Mouse (Mus musculus): Measurements from ENCODE around the gene Abl1. TPM values are rescaled to one million over a fixed set of nuclear protein-coding genes. Genes with fewer than 3 reads are reported as not detected.
A peak's percentile ranks its signal among the peaks of the same experiment; 100 is the strongest.

Abl1 gene
- total RNA-seq, 2 experiments from 2014 or later, result 54.7 to 73.2 TPM

- DNase-seq, result peak; percentile 71
Measured at GRCm38 (mm10) chr2:31683666-31684065, 4.5 kb upstream of the Abl1 start.

GRCm38 (mm10) chr2:31689045-31689444, 869 bp downstream of the Abl1 start:
- DNase-seq, result peak; percentile 30

DNA sequence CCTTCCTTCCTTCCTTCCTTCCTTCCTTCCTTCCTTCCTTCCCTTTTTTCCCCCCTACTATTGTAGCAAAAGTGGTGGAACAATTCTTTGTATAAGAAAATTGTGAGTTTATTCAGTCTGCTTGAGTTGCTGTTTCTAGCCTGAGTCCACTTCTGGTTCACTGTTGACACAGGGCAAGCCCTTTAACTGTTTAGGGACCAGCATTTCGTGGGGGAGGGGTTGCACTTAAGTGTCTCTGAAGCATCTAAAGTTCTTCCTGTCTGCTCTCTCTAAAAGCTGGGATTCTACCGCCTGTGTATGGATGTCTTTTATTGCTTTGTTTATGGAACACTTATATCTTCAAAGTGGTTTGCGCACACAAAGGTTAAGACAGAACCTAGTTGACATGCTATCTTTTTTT, 1.9 kb downstream of the Abl1 start:
- DNase-seq, result no peak

DNA sequence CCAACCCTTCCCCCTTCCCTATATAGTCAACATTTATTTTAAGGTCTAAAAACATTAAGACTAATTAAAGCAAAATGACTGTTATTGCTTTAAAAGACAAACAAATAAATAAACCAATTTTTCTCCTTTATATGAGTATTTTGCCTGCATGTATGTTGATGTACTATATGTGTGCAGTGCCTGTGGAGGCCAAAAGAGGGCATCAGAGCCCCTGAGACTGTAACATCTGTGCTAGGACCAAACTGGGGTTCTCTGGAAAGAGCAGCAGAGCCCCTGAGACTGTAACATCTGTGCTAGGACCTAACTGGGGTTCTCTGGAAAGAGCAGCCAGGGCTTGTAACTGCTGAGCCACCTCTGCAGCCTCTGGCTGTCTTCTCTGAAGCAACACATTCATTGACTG, 10.0 kb downstream of the Abl1 start:
- DNase-seq, result no peak

DNA sequence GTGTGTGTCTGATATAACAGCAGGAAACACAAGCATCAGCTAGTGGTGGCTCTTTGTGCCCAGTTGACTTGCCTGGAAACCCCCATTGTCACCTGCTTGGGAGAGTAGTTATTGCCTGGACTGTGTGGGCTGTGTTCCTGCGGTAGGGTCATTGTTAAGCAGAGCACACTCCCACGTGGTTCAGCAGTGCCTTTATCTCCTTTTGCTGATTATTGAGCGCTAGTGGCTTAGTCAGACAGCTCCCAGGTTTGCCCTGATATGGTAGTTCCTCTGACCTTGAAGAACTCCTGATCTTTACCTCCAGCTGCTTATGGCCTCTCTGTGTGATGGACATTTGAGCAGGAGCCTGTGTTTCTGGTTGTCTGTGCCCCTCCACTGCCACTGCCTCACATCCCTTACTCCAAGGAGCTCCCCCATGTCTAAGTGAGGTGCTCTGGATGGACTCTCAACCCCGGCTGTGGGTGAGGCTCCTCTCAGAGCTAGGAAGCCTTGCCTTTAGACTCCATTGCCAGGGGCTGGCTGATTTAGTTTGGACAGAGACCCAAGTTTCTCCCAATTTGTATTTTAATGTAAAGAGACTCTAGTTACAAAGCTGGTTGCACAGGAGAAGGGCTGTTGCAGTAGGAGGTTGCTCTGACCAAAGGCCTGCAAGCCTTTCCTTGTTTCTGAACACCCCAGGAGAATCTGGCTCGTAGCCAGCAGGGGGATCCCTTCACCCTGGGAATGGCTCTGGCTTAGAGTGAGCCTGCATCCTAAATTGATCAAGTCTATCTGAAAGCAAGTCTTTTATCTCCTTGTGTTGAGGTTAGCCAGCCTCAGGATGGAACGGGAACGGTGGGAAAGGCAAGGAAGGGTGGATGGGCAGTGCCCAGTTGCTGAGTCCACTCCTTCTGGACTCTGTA, 12.6 kb downstream of the Abl1 start:
- no peak for DNase-seq

GRCm38 (mm10) chr2:31703226-31703625, 15.1 kb downstream of the Abl1 start:
- DNase-seq, result no peak

GRCm38 (mm10) chr2:31705914-31706313, 17.7 kb downstream of the Abl1 start:
- no peak for DNase-seq

GRCm38 (mm10) chr2:31706531-31706930, 18.4 kb downstream of the Abl1 start:
- DNase-seq, result no peak

DNA sequence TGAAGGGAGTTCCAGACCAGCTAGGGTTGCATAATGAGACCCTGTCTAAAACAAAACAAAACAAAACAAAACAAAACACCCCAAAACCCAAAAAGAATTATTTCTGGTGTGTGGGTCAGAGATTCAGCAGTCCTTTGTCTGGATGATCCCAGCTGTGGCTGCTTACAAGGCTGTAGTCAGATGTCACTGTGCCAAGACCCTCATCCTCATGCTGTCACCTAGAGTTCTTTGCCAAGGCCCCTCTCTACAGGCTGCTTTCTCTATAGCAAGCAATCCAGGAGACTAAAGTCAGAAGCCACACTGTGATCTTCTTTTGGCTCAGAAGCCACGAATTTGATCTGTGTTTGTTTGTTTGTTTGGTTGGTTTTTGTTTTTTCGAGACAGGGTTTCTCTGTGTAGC, 24.5 kb downstream of the Abl1 start:
- DNase-seq, result no peak

DNA sequence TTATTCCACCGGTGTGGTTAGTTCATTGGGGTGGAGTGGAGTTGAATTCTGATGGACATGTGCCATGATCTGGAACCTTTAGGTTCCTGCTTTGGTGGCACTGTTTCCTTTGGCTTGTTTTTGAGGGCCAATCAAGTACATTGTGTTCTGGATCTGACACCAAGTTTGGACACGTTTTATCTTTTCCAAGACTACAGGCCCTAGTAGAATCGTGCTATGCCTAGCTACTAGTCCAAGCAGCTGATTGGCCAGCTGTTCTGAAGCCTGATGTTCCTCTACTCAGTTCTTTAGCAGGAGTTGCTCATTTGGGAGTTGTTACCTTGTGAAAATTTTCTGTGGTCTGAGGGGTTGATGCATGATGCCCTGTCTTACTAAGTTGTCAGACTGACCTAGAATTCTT, 25.6 kb downstream of the Abl1 start:
- no peak for DNase-seq

GRCm38 (mm10) chr2:31714780-31715179, 26.6 kb downstream of the Abl1 start:
- DNase-seq, result no peak

DNA sequence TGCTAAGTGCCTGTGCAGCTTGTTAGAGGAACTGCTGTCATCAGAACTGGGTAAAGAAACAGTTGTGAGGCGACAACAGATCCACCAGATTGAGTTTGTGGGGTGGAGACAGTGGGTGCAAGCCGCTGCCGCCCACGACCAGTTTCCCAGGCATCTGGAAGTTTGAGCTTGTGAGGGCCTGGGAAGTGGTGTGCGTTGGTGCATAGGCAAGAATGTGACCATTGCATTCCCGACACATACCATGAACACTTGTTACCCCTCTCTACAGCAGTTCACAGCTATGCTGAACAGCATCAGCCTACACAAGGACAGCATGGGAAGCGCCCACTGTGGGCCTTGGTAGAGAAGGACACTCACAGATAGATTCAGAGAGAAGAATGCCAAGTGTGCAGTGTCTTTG, 27.8 kb downstream of the Abl1 start:
- no peak for DNase-seq

DNA sequence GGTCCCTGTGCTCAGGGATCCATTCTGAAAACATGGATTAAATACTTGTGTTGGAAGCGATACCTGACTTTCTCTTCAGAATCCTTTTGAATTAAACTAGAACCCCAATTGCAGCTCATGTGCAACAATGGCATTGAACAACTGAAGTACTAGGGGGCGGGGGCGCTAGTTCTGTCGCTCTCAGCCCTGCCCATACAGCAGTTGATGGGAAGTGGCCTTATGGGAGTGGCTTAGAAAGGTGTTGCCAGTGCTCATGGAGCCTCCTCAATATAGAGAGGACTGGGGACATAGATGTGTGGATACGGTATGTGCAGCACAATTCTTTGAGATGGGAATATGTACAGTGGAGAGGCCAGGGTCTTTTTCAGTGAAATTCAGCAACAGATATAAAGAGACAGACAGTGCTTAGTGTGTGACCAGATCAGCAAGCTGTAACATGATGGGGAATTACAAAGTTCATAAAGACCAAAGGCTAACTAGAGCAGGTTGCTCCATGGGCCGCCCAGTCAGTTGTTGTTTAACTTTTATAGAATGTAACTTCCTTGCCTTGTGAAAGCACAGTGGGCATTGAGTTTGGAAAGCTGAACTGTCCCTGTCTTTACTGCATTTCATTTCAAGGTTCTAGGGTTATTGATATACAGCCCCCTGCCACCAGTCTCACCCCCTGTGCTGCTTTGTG, 31.2 kb downstream of the Abl1 start:
- DNase-seq, result no peak

DNA sequence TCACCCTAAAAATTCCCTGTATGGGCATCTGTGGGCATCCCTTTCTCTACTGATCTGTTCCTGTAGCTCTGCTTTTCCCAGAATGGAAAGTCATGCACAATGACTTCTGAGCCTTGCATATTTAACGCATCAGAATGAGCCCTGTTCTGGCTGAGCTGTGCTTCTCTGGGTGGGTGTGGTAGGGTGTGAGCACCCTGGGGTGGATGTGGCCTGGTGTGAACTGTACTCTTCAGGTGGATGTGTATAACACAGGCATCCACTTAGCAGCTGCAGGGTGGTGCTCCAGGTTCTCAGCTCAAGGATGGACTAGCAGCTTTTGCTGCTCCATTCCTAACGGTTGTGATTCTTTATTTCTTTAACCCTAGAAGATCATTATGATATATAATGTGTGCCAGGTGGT, 31.8 kb downstream of the Abl1 start:
- no peak for DNase-seq

DNA sequence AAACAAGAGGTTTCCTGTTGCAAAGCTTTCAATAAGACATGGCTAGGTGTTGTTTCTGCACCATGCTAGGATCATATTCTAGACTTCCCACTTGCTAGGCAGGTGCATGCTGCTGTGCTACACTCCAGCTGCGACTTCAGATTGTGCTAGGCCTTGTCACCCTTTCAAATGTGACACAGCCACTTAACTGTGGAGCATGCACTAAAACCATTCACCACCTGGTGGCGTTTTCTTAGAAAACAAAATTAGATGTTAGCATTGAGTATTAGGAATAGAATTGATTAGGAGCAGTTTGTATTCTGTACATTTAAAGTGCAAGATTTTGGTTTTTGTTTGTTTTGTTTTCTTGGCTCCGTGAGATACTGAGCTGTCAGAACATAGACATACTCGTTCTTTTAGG, 32.6 kb downstream of the Abl1 start:
- peak; percentile 35 for DNase-seq

DNA sequence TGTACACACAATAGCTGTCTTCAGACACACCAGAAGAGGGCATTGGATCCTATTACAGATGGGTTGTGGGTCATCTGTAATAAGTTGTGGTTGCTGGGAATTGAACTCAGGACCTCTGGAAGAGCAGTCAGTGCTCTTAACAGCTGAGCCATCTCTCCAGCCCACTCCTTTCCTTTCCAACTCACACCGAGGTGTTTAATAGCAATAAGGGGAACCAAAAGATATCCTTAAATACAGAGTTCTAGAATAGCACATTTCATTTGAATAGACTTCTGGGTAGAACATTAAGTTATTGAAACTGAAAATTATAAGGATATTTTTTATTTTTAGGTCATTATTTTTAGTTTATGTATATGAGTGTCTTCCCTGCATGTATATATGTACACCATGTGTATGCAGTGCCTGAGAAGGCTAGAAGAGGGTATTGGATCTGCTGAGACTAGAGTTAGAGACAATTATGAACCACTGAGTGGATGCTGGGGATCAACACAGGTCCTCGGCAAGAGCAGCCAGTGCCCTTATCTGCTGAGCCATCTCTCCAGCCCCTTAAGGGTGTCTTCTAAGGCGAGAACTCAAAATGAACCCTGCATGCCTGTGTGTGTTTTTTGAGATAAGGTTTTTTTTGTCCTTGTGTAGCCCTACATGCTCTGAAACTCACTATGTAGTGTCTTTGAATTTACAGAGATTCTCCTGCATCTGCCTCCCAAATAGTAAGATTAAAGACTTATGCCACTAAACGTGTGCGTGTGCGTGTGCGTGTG, 36.7 kb downstream of the Abl1 start:
- DNase-seq, result no peak

- DNase-seq, result no peak
Measured at GRCm38 (mm10) chr2:31727576-31728277, 39.6 kb downstream of the Abl1 start.

DNA sequence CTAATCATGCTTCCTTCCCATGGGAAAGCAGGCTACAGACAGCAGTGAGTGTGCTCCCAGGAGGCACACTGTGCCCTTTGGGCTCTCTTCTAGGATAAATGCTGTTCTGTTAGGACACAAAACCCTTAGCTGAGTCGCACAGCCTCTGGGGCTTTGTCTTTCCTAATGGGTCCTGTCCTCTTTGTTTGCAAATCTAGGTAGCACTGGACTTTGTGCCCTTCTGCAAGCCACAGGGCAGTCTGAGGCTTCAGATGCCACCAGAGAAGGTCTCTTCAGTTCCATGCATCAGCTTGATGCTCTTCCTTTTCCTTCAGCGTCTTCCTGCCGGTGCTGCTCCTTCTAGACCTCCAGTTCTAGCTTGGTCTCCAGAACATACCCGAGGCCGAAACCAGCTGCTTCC, 42.5 kb downstream of the Abl1 start:
- no peak for DNase-seq

DNA sequence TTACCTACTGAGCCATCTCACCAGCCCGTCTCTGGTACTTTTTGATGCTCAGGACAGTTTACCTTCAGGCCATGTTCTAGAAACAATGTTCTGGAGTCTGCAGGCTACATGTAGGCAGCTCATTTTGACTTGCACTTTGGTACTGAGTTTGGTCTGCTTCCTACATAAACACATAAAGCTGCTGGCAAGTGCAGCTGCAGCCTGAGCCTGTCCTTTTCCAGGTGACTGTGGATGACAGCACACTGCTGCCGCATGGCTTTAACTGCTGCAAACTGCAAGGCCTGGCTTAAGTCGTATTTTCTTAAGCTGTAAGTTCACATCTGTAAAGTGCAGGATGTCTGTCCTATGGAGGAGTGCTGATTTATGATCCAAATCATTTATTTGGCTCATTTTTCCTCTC, 44.3 kb downstream of the Abl1 start:
- DNase-seq, result no peak

DNA sequence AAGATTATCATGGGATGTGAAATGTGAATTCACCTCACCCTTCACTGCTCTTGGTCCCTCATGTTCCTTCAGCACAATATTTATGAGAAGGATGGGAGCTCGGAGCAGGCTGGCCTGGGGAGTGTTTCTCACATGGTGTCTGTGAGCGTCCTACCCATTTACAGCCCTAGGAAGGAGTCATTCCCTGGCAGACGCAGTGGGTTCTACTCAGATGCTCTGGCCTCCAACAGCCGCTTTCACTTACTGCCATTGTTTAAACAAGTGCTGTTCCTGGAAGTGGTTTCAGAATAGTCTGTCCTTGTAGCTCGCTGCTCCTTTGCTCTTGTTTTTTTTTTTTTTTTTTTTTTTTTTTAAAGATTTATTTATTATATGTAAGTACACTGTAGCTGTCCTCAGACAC, 45.4 kb downstream of the Abl1 start:
- DNase-seq, result no peak

DNA sequence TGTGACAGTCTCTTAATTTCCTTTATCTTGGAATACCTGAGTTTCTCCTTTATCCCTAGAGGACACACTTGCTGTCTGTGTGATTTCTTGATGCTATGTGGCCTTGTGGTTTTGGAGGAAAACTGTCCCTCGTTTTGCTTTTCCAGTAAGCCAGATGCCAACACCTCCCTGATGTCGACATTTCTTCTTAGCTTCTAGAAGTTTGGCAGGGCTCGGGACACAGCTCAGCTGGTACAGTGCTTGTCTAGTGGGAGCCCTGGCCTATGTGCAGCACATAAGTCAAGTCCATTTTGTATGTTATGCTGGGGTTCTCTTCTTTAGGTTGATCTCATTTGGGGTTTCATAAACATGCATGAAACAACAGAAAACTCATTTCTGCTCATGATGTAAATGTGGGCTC, 50.9 kb downstream of the Abl1 start:
- DNase-seq, result no peak

DNA sequence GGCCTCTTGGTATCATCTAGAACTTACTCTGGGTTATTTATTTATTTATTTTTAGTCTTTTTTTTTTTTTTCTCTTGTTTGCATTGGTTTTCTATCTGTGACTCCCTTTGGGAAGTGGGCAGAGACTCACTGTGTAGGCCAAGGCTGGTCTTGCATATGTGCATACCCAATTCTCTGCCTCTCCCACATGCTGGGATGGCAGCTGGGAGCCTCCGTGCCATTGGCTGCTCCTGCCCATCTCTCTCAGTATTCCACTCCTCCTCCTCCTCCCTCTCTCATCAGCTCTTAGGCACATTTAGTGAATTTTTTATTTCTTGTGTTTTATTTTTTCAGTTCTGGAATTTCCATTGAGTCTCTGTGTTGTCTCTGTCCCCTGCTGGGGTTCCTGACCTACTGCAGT, 53.6 kb downstream of the Abl1 start:
- no peak for DNase-seq

Measured in adrenal gland, postnatal 10 days (tissue).